Mouse (Mus musculus): ENCODE measurements at regions not wholly inside any gene's neighbourhood (a gene's known extent, or its start where the extent isn't known, plus 50 kb on each side); places are given as distances from the start of the nearest gene placed in this dataset.
A peak's percentile ranks its signal among the peaks of the same experiment; 100 is the strongest.

DNA sequence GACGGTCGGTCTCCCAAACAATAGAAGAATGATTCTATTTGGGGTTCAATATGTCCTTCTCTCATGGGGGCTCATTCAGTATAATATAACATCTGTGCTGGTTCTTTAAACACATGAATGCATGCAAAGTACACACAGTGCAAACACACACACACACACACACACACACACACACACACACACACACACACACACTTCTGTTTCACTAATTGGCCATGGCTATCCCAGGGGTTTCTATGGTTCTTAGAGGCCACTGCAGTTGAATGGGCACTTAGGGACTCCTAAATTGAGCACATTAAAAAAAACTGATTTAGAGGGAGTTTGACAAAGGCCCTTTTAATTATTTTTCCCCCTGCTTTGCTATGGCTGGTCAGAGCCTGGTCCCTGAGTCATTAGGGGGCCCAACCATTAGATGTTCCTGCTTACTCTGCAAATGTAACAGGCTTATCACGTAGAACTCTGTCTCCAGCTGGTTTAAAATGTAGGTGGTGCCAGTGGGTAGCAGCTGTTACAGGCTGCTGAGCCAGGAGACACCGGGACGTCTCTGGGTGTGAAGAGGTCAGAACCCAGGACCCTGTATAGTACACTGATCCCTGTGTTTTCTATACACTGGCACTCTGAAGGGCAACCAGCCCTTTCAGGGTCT is 82.1 kb upstream of the Tab2 start:
- no peak overlapping the region for H3K4me2 ChIP-seq
- 38% methylated on average over 5 of the region's 5 CpGs for WGBS (ENCODE audit: insufficient replicate concordance)
- no peaks in the 10 kb centered on the region for H3K9me3 ChIP-seq (replicated peaks)
- H3K4me3 ChIP-seq: no peak overlapping the region
- H3K27me3 ChIP-seq (replicated peaks): no peaks in the 10 kb centered on the region
- peaks cover 24% of the 10 kb centered on the region; the same call in 1 of the 2 replicates for H3K4me1 ChIP-seq
- no peak overlapping the region for H3K9ac ChIP-seq
- H3K27ac ChIP-seq: no peak overlapping the region
- peak; percentile 24; the same call in 1 of the 2 replicates for ATAC-seq
- H3K36me3 ChIP-seq: no peaks in the 10 kb centered on the region

GRCm38 (mm10) chr10:8036293-8036692 is 80.3 kb upstream of the Tab2 start:
- ATAC-seq: no peak
- WGBS (ENCODE audit: insufficient replicate concordance): 69% methylated on average over 4 of the region's 4 CpGs
- H3K27me3 ChIP-seq (replicated peaks): no peaks in the 10 kb centered on the region
- no peak overlapping the region for H3K4me3 ChIP-seq
- H3K4me1 ChIP-seq: peaks cover 24% of the 10 kb centered on the region; the same call in 1 of the 2 replicates
- H3K4me2 ChIP-seq: no peak overlapping the region
- no peak overlapping the region for H3K9ac ChIP-seq
- no peaks in the 10 kb centered on the region for H3K36me3 ChIP-seq
- H3K9me3 ChIP-seq (replicated peaks): no peaks in the 10 kb centered on the region
- no peak overlapping the region for H3K27ac ChIP-seq

DNA sequence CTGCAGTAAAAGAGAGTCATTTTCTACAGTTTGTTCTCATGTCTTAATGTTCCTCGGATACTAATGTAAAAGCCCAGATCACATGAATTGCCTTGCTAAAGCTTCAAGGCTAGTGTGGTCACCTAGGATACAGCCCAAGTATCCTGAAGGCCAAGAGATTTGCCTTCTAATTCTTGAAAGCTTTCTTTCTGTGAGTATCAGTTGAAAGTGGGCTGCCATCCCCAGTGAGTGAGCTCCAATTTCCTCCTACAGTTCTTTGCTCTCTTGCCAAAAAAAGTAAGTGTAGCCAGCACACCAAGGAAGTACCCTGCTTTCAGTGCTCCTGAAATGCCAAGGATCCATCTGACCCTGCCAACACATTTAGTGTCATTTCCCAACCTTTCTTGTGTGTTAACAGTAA is 79.3 kb upstream of the Tab2 start:
- 53% methylated on average over 1 of the region's 1 CpGs for WGBS (ENCODE audit: insufficient replicate concordance)
- H3K4me3 ChIP-seq: no peak overlapping the region
- H3K9me3 ChIP-seq (replicated peaks): no peaks in the 10 kb centered on the region
- no peak overlapping the region for H3K4me2 ChIP-seq
- no peak for ATAC-seq
- no peak overlapping the region for H3K27ac ChIP-seq
- no peak overlapping the region for H3K9ac ChIP-seq
- no peaks in the 10 kb centered on the region for H3K27me3 ChIP-seq (replicated peaks)
- H3K36me3 ChIP-seq: no peaks in the 10 kb centered on the region
- H3K4me1 ChIP-seq: peaks cover 24% of the 10 kb centered on the region; the same call in 1 of the 2 replicates

DNA sequence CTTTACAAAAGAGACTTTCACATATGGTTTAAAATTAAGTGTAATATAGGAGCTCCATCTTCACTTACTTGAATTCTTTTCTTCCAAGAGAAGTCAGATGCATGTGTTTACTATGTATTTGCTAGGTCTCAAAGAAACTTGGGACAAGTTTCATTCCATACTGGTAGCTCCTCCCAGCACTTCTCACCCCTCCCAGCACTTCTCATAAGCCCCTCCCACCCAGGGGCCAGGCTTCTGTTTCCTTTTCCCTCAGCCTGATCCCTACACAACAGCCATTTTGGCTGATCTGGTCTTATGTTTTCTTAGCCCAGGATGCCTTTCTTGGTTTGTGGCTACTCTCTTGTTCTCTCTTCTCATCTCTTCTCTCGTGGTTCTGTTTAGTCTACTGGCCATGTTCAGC is 76.2 kb upstream of the Tab2 start:
- H3K4me1 ChIP-seq: peaks cover 9% of the 10 kb centered on the region; the same call in 1 of the 2 replicates
- 59% methylated on average over 1 of the region's 1 CpGs for WGBS (ENCODE audit: insufficient replicate concordance)
- ATAC-seq: no peak
- no peak overlapping the region for H3K4me3 ChIP-seq
- no peaks in the 10 kb centered on the region for H3K27me3 ChIP-seq (replicated peaks)
- H3K4me2 ChIP-seq: no peak overlapping the region
- H3K36me3 ChIP-seq: no peaks in the 10 kb centered on the region
- H3K9ac ChIP-seq: no peak overlapping the region
- H3K27ac ChIP-seq: no peak overlapping the region
- no peaks in the 10 kb centered on the region for H3K9me3 ChIP-seq (replicated peaks)

DNA sequence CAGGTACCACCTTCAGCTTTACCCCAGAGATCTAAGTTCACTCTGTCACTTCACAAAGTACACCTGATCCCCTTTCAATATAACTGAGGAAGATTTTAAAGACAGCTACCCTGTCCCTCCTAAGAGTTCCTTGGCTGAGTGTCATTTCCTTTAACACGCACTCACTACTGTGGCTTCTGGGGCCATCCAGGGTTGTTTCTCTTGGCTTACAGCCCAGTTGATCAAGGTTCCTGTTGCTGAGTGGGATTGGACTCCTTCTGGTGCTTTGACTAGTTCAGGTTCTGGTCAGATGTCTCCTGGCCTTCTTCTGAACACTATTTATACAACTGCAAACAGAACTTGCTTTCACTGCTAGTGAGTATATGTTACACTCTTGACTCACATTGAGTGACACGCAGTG is 72.8 kb upstream of the Tab2 start:
- ATAC-seq: no peak
- Histone ChIP-seq H3K27ac (no peak overlapping the region), H3K4me1 (no peaks in the 10 kb centered on the region), H3K9ac (no peak overlapping the region), H3K9me3 (replicated peaks) (no peaks in the 10 kb centered on the region), H3K27me3 (replicated peaks) (no peaks in the 10 kb centered on the region), H3K4me3 (no peak overlapping the region), H3K4me2 (no peak overlapping the region), H3K36me3 (no peaks in the 10 kb centered on the region)
- 59% methylated on average over 2 of the region's 2 CpGs for WGBS (ENCODE audit: insufficient replicate concordance)

DNA sequence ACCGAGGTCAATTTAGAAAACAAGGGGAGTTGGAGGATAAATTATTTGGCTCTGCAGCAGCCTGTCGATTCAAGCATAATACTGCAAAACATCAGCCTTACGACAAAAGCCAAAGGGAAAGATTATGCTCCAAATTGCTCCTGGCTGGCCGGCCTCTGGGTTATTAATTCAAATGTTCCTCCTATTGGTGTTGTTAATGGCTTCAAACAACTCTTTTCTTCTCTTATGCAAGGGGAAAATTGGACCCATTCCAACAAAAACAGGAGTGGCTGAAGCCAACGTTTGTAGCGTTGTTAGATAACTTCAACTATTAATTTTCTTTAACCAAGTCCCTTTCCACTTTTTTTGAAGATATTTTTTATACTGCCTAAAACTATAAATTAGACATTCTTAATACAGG is 71.0 kb upstream of the Tab2 start:
- Histone ChIP-seq H3K27me3 (replicated peaks) (no peaks in the 10 kb centered on the region), H3K9me3 (replicated peaks) (no peaks in the 10 kb centered on the region), H3K27ac (no peak overlapping the region), H3K4me3 (no peak overlapping the region), H3K36me3 (no peaks in the 10 kb centered on the region), H3K9ac (no peak overlapping the region), H3K4me1 (peaks cover 1% of the 10 kb centered on the region; the same call in 1 of the 2 replicates), H3K4me2 (no peak overlapping the region)
- ATAC-seq: no peak
- 59% methylated on average over 6 of the region's 6 CpGs for WGBS (ENCODE audit: insufficient replicate concordance)

GRCm38 (mm10) chr10:8023741-8024140 is 67.7 kb upstream of the Tab2 start:
- Histone ChIP-seq H3K9ac (no peak overlapping the region), H3K4me3 (no peak overlapping the region), H3K36me3 (no peaks in the 10 kb centered on the region), H3K4me2 (no peak overlapping the region), H3K27me3 (replicated peaks) (no peaks in the 10 kb centered on the region), H3K27ac (no peak overlapping the region), H3K9me3 (replicated peaks) (no peaks in the 10 kb centered on the region), H3K4me1 (peaks cover 27% of the 10 kb centered on the region)
- WGBS (ENCODE audit: insufficient replicate concordance): 52% methylated on average over 2 of the region's 2 CpGs
- no peak for ATAC-seq

DNA sequence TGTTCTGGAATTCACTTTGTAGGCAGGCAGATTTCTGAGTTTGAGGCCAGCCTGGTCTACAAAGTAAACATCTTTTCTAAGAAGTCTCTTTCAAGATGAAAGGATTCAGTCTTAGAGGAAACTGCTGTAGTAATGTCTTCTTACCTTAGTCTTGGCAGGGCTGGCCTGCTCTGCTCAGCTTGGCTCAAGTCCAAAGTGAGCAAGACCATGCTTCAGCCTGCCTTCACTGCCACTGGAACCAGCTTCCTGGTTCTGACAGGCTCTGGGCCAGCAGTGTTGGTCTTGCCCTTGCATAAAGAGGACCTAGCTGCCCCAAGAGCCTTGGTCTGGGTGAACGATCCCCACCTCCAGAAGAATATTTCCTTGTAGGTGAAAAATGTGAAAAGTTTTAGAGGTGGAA is 65.9 kb upstream of the Tab2 start:
- no peak overlapping the region for H3K4me2 ChIP-seq
- WGBS (ENCODE audit: insufficient replicate concordance): 54% methylated on average over 1 of the region's 1 CpGs

DNA sequence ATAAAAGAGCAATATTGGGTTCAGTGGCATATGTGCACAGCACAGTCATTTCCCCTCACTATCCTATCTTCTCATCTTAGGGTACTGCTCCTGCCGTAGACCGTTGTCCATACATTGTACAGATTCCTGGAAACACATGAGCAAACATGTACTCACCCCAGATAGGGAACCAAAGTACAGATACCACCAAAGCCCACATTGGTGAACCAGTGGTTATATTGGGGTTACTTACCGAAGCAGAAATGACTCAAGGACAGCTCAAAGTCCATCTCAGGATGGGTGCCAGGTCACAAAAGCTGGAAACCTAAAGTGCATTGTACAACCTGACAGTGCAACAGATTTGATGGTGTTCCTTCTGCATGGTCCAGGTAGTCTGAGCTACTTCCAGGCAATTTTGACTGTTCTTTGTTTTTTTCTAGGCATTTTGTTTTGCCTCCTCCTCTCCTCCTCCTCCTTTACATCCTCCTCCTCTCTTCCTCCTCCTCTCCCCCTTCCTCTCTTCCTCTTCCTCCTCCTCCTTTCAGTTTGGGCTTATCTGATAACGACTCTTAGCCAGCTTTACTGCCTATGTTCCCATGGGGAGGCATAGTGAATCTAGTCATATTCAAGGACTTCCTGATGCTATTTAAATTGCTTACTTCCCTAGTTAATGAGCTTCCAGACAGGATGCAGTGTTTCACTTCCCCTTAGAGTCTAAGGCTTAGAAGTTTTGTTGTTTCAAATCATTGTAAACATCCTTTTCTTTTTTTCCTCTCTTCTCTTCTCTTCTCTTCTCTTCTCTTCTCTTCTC is 65.1 kb upstream of the Tab2 start:
- 18% methylated on average over 4 of the region's 4 CpGs for WGBS (ENCODE audit: insufficient replicate concordance)
- no peak overlapping the region for H3K9ac ChIP-seq
- no peak overlapping the region for H3K27ac ChIP-seq
- H3K9me3 ChIP-seq (replicated peaks): no peaks in the 10 kb centered on the region
- ATAC-seq: 0 out of 2 replicates have a peak, but pooled peaks have one; percentile 34
- H3K4me1 ChIP-seq: peaks cover 33% of the 10 kb centered on the region
- H3K4me2 ChIP-seq: no peak overlapping the region
- H3K36me3 ChIP-seq: no peaks in the 10 kb centered on the region
- H3K27me3 ChIP-seq (replicated peaks): no peaks in the 10 kb centered on the region
- no peak overlapping the region for H3K4me3 ChIP-seq

More for the DNA sequence above, 65.9 kb upstream of the Tab2 start:
- Histone ChIP-seq H3K36me3 (no peaks in the 10 kb centered on the region), H3K4me1 (peaks cover 29% of the 10 kb centered on the region), H3K9ac (no peak overlapping the region), H3K27ac (no peak overlapping the region), H3K27me3 (replicated peaks) (no peaks in the 10 kb centered on the region), H3K4me3 (no peak overlapping the region), H3K9me3 (replicated peaks) (no peaks in the 10 kb centered on the region)
- no peak for ATAC-seq

GRCm38 (mm10) chr10:8020113-8020512 is 64.1 kb upstream of the Tab2 start:
- Histone ChIP-seq H3K4me1 (peaks cover 33% of the 10 kb centered on the region), H3K27ac (no peak overlapping the region), H3K4me2 (no peak overlapping the region; the same call in 1 of the 2 replicates), H3K9me3 (replicated peaks) (no peaks in the 10 kb centered on the region), H3K9ac (no peak overlapping the region), H3K4me3 (no peak overlapping the region), H3K27me3 (replicated peaks) (no peaks in the 10 kb centered on the region), H3K36me3 (no peaks in the 10 kb centered on the region)
- WGBS (ENCODE audit: insufficient replicate concordance): 32% methylated on average over 4 of the region's 4 CpGs
- peak; percentile 72 for ATAC-seq

DNA sequence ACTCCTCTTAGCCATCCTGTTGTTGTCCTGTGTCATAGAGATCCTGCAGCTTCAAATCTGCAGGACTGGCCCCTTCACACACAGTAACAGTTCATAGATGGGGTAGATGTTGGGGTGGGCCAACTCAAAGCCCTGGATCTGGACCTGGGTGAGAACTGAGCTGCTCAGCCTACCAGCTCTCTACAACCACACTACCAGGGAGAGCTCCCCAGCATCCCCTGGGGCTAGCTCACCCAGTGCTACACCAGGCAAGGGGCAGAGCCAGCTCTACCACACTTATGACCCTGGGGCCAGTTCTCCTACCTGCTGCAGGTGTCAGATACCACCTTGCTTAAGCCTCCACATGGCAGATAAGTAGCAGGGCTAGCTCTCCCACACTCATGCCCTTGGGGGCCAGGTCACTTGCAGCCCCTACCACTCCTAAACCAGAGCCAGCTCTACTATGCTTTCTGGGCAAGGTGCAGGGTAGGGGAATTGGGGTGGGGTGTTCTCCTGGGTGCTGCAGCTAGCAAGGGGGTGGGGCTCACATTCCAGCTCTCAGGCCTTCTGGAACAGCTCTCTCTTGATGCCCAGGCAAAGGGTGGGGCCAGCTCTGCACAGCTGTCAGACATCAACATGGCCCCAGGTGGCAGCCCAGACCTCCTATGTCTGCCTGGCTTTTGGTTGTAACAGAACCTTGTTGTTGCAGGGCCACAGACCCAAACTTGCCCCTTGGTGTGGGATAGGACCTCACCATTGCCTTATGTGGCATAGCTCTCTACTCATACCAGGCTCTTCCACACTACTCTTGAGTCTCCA is 62.4 kb upstream of the Tab2 start:
- no peaks in the 10 kb centered on the region for H3K27me3 ChIP-seq (replicated peaks)
- H3K4me3 ChIP-seq: no peak overlapping the region
- no peaks in the 10 kb centered on the region for H3K9me3 ChIP-seq (replicated peaks)
- peak; percentile 38; the same call in 1 of the 2 replicates for ATAC-seq
- no peak overlapping the region for H3K4me2 ChIP-seq
- H3K9ac ChIP-seq: no peak overlapping the region
- H3K4me1 ChIP-seq: peaks cover 48% of the 10 kb centered on the region
- no peaks in the 10 kb centered on the region for H3K36me3 ChIP-seq
- no peak overlapping the region for H3K27ac ChIP-seq

DNA sequence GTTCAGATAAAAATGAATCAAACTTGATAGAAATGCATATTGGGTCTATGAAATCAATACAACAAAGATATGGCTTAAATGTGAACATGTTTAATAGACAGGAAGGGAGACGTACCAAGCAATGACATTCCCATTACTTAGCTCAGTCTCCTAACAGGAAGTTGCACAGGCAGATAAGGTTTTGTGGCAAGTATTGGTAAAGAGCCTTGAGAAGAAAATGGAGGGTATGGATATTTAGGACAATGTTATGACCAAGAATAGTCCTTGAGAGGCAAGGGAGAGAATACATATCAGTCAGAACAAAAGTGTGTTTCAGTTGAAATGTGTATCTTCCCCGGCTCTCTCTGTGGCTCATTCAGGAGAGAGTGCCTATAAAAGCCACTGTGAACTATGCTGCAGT is 60.7 kb upstream of the Tab2 start:
- H3K9me3 ChIP-seq (replicated peaks): no peaks in the 10 kb centered on the region
- H3K4me3 ChIP-seq: no peak overlapping the region
- 39% methylated on average over 2 of the region's 2 CpGs for WGBS (ENCODE audit: insufficient replicate concordance)
- H3K27me3 ChIP-seq (replicated peaks): no peaks in the 10 kb centered on the region
- no peak for ATAC-seq
- H3K4me2 ChIP-seq: no peak overlapping the region
- H3K4me1 ChIP-seq: peaks cover 47% of the 10 kb centered on the region
- no peak overlapping the region for H3K27ac ChIP-seq
- no peaks in the 10 kb centered on the region for H3K36me3 ChIP-seq
- no peak overlapping the region for H3K9ac ChIP-seq

Data from liver, embryonic 12.5 days (tissue).